Mouse (Mus musculus): Measurements from ENCODE around the gene Akap11.

GRCm38 (mm10) chr14:78454970-78455369 lies 81.6 kb downstream of the Akap11 start:
- TF ChIP-seq CTCF (IDR thresholded peaks at IDR 0.05; ENCODE audit: control insufficient read depth, insufficient read depth, insufficient read length), result no peak
- TF ChIP-seq MAX (IDR thresholded peaks at IDR 0.05), result no peak
- no peak for TF ChIP-seq MYOG (IDR thresholded peaks at IDR 0.05; ENCODE audit: control insufficient read depth, extremely low read depth, insufficient read length)
- TF ChIP-seq CEBPB (IDR thresholded peaks at IDR 0.05; ENCODE audit: low read depth), result no peak
- TF ChIP-seq USF1 (IDR thresholded peaks at IDR 0.05; ENCODE audit: low read depth), result no peak
- no peak for TF ChIP-seq MYOD1 (IDR thresholded peaks at IDR 0.05; ENCODE audit: control insufficient read depth, insufficient read length, low read depth)
- no peak for TF ChIP-seq FOSL1 (IDR thresholded peaks at IDR 0.05; ENCODE audit: insufficient read depth, low read length, poor library complexity, severe bottlenecking)

All from C2C12 (cell line).